Mouse (Mus musculus) frontal cortex, postnatal 36 days (tissue): ENCODE data around the gene Sox5.

Experiments
- DNase-seq, 2 experiments: peaks; one replicate each; pipeline ENCODE4 v3.0.0; 2022; ENCODE audit warnings: low spot score in 2 of 2

Sox5 gene

GRCm38 (mm10) chr6:144119961-144120360 lies 661.8 kb downstream of the Sox5 start:
- no peak for DNase-seq

GRCm38 (mm10) chr6:144116646-144117045 lies 665.1 kb downstream of the Sox5 start:
- DNase-seq: no peak

GRCm38 (mm10) chr6:144111561-144111960 lies 670.2 kb downstream of the Sox5 start:
- no peak for DNase-seq

GRCm38 (mm10) chr6:144106848-144107247 lies 674.9 kb downstream of the Sox5 start:
- DNase-seq: no peak

- DNase-seq: no peak
These were observed 676.1 kb downstream of the Sox5 start for GRCm38 (mm10) chr6:144105645-144106044.

GRCm38 (mm10) chr6:144103612-144104011 lies 678.2 kb downstream of the Sox5 start:
- DNase-seq: no peak

- no peak for DNase-seq
These were observed 680.9 kb downstream of the Sox5 start for GRCm38 (mm10) chr6:144100852-144101251.

GRCm38 (mm10) chr6:144098119-144098518 lies 683.7 kb downstream of the Sox5 start:
- peak in 1 of 2 experiments; percentile 59 for DNase-seq

GRCm38 (mm10) chr6:144088256-144088655 lies 693.5 kb downstream of the Sox5 start:
- DNase-seq: peak; percentile 38 to 47

GRCm38 (mm10) chr6:144086096-144086810 lies 695.5 kb downstream of the Sox5 start:
- DNase-seq: no peak

- DNase-seq: no peak
These were observed 699.5 kb downstream of the Sox5 start for GRCm38 (mm10) chr6:144082297-144082696.

GRCm38 (mm10) chr6:144077826-144078225 lies 704.0 kb downstream of the Sox5 start:
- no peak for DNase-seq

GRCm38 (mm10) chr6:144076376-144076775 lies 705.4 kb downstream of the Sox5 start:
- DNase-seq: no peak

GRCm38 (mm10) chr6:144075327-144075941 lies 706.3 kb downstream of the Sox5 start:
- no peak for DNase-seq

GRCm38 (mm10) chr6:144074826-144075225 lies 707.0 kb downstream of the Sox5 start:
- peak; percentile 52 to 75 for DNase-seq

- no peak for DNase-seq
These were observed 711.3 kb downstream of the Sox5 start for GRCm38 (mm10) chr6:144070461-144070860.

GRCm38 (mm10) chr6:144067491-144067890 lies 714.3 kb downstream of the Sox5 start:
- DNase-seq: no peak

- DNase-seq: no peak
These were observed 719.3 kb downstream of the Sox5 start for GRCm38 (mm10) chr6:144062428-144062827.

- DNase-seq: no peak
These were observed 720.0 kb downstream of the Sox5 start for GRCm38 (mm10) chr6:144061814-144062213.

- DNase-seq: no peak
These were observed 724.6 kb downstream of the Sox5 start for GRCm38 (mm10) chr6:144057098-144057632.

GRCm38 (mm10) chr6:144056252-144057097 lies 725.3 kb downstream of the Sox5 start:
- DNase-seq: peak; percentile 57 to 71

GRCm38 (mm10) chr6:144052487-144052886 lies 729.3 kb downstream of the Sox5 start:
- DNase-seq: no peak
